Mouse (Mus musculus) CH12.LX (cell line): ENCODE measurements around the gene Gm10197. TPM values are rescaled to one million over a fixed set of nuclear protein-coding genes. Genes with fewer than 3 reads are reported as not detected.
A peak's percentile ranks its signal among the peaks of the same experiment; 100 is the strongest.

Source experiments
- DNase-seq: peaks from one replicate; pipeline ENCODE4 v3.0.0-alpha.2; 2013; ENCODE audit errors: extremely low read depth
- H3K27ac ChIP-seq: 2 replicates; pipeline ENCODE4 v1.5.1; 2012; ENCODE audit warnings: low read depth, mild to moderate bottlenecking, control low read depth, moderate library complexity; ENCODE audit not compliant: insufficient read depth
- H3K27me3 ChIP-seq: replicated peaks from 2 replicates; pipeline ENCODE3; 2012; ENCODE audit warnings: inconsistent platforms
- H3K36me3 ChIP-seq, 2 experiments: replicated peaks in 1 of 2; 2 replicates each; pipeline versions ENCODE3 to v1.6.1; 2012; ENCODE audit warnings: inconsistent platforms in 1 of 2, low read length in 1 of 2, mild to moderate bottlenecking in 1 of 2, mixed read lengths in 1 of 2, moderate library complexity in 1 of 2; ENCODE audit not compliant: control insufficient read depth in 1 of 2, insufficient read depth in 1 of 2
- H3K4me1 ChIP-seq, 2 experiments: 2 replicates each; pipeline ENCODE4 v1.6.1; 2012; ENCODE audit warnings: inconsistent platforms in 1 of 2, moderate library complexity in 1 of 2; ENCODE audit not compliant: insufficient read depth in 2 of 2, control insufficient read depth in 1 of 2
- H3K4me2 ChIP-seq: 2 replicates; pipeline ENCODE4 v1.6.1; 2012; ENCODE audit warnings: low read depth, mild to moderate bottlenecking, control low read depth; ENCODE audit not compliant: poor library complexity, insufficient read depth, severe bottlenecking
- H3K4me3 ChIP-seq, 3 experiments: fragments of 150-350 bp in 1 of 3; sonication (generic) in 1 of 3; replicated peaks in 1 of 3; 2 replicates each; pipeline versions ENCODE3 to v1.5.1; 2011 to 2012; ENCODE audit warnings: low read depth in 2 of 3, low read length in 2 of 3, mild to moderate bottlenecking in 2 of 3, moderate library complexity in 2 of 3, control low read depth in 1 of 3, improper control_type of control experiment in 1 of 3, inconsistent platforms in 1 of 3, mixed read lengths in 1 of 3; ENCODE audit not compliant: poor library complexity in 1 of 3
- H3K79me2 ChIP-seq: replicated peaks from 2 replicates; pipeline ENCODE4 v1.6.1; 2012; ENCODE audit warnings: mild to moderate bottlenecking, moderate library complexity; ENCODE audit not compliant: control insufficient read depth, poor library complexity, insufficient read depth, severe bottlenecking; ENCODE audit errors: extremely low read depth
- H3K9ac ChIP-seq: 2 replicates; pipeline ENCODE4 v1.6.1; 2012; ENCODE audit warnings: low read depth, mild to moderate bottlenecking, control low read depth, moderate library complexity; ENCODE audit not compliant: insufficient read depth
- H3K9me3 ChIP-seq: replicated peaks from 2 replicates; pipeline ENCODE3; 2012; ENCODE audit warnings: low read length, inconsistent platforms, mixed read lengths
- CHD1 ChIP-seq: IDR thresholded peaks from 2 replicates; pipeline ENCODE4 v1.6.1; 2012; ENCODE audit warnings: low read depth, low read length, improper control_type of control experiment, inconsistent platforms
- CHD2 ChIP-seq: IDR thresholded peaks from 2 replicates; pipeline ENCODE4 v1.6.1; 2011; ENCODE audit warnings: low read length, improper control_type of control experiment
- CTCF ChIP-seq, 2 experiments: IDR thresholded peaks in 1 of 2; conservative IDR thresholded peaks in 1 of 2; 2 replicates each; pipeline ENCODE4 v1.5.1; 2011 to 2012; ENCODE audit warnings: low read depth in 2 of 2, low read length in 2 of 2, improper control_type of control experiment in 1 of 2, inconsistent platforms in 1 of 2, mild to moderate bottlenecking in 1 of 2, moderate library complexity in 1 of 2
- ELF1 ChIP-seq: IDR thresholded peaks from 2 replicates; pipeline ENCODE4 v1.6.1; 2014; ENCODE audit warnings: low read depth, mild to moderate bottlenecking, inconsistent platforms, low read length, improper control_type of control experiment
- EP300 ChIP-seq: IDR thresholded peaks from 2 replicates; pipeline ENCODE4 v1.6.1; 2011; ENCODE audit warnings: low read length, improper control_type of control experiment
- GABPA ChIP-seq: IDR thresholded peaks from 2 replicates; pipeline ENCODE4 v1.6.1; 2012; ENCODE audit warnings: low read depth, low read length, improper control_type of control experiment, inconsistent platforms; ENCODE audit not compliant: insufficient replicate concordance
- IRF4 ChIP-seq: IDR thresholded peaks from 2 replicates; pipeline ENCODE4 v1.6.1; 2014; ENCODE audit warnings: low read depth, mild to moderate bottlenecking, inconsistent platforms, low read length, improper control_type of control experiment
- JUN ChIP-seq: IDR thresholded peaks from 2 replicates; pipeline ENCODE4 v1.6.1; 2011; ENCODE audit warnings: low read depth, mild to moderate bottlenecking, low read length, improper control_type of control experiment, moderate library complexity; ENCODE audit not compliant: insufficient read depth
- JUND ChIP-seq: conservative IDR thresholded peaks from 2 replicates; pipeline ENCODE4 v1.6.1; 2011; ENCODE audit warnings: low read depth, low read length, improper control_type of control experiment
- MAFK ChIP-seq: IDR thresholded peaks from 2 replicates; pipeline ENCODE4 v1.6.1; 2011; ENCODE audit warnings: low read length, improper control_type of control experiment; ENCODE audit not compliant: insufficient replicate concordance
- MAX ChIP-seq: IDR thresholded peaks from 2 replicates; pipeline ENCODE4 v1.6.1; 2011; ENCODE audit warnings: low read length, improper control_type of control experiment
- MAZ ChIP-seq: IDR thresholded peaks from 2 replicates; pipeline ENCODE4 v1.6.1; 2012; ENCODE audit warnings: low read depth, mild to moderate bottlenecking, inconsistent platforms, low read length, improper control_type of control experiment, moderate library complexity
- MEF2A ChIP-seq: IDR thresholded peaks from 2 replicates; pipeline ENCODE4 v1.6.1; 2014; ENCODE audit warnings: low read depth, mild to moderate bottlenecking, inconsistent platforms, low read length, improper control_type of control experiment, borderline replicate concordance
- MYC ChIP-seq: IDR thresholded peaks from 2 replicates; pipeline ENCODE4 v1.6.1; 2011; ENCODE audit warnings: low read depth, mild to moderate bottlenecking, improper control_type of control experiment, low read length
- NELFE ChIP-seq: IDR thresholded peaks from 2 replicates; pipeline ENCODE4 v1.6.1; 2011; ENCODE audit warnings: low read depth, low read length, improper control_type of control experiment
- NRF1 ChIP-seq: IDR thresholded peaks from 2 replicates; pipeline ENCODE4 v1.6.1; 2014; ENCODE audit warnings: low read depth, mild to moderate bottlenecking, inconsistent platforms, low read length, improper control_type of control experiment, moderate library complexity
- PAX5 ChIP-seq: IDR thresholded peaks from 2 replicates; pipeline ENCODE4 v1.6.1; 2012; ENCODE audit warnings: low read length, inconsistent platforms, mixed read lengths
- POLR2A ChIP-seq: IDR thresholded peaks from 2 replicates; pipeline ENCODE4 v1.6.1; 2011; ENCODE audit warnings: low read depth, mild to moderate bottlenecking, improper control_type of control experiment, low read length
- POLR2AphosphoS2 ChIP-seq: IDR thresholded peaks from 2 replicates; pipeline ENCODE4 v1.6.1; 2011; ENCODE audit warnings: low read depth, low read length, improper control_type of control experiment
- RAD21 ChIP-seq: IDR thresholded peaks from 2 replicates; pipeline ENCODE4 v1.6.1; 2011; ENCODE audit warnings: low read depth, mild to moderate bottlenecking, low read length, improper control_type of control experiment, moderate library complexity
- RCOR1 ChIP-seq: conservative IDR thresholded peaks from 2 replicates; pipeline ENCODE4 v1.6.1; 2012; ENCODE audit warnings: low read depth, mild to moderate bottlenecking, inconsistent platforms, low read length, improper control_type of control experiment
- TCF12 ChIP-seq: IDR thresholded peaks from 2 replicates; pipeline ENCODE4 v1.6.1; 2014; ENCODE audit warnings: low read depth, mild to moderate bottlenecking, inconsistent platforms, low read length, improper control_type of control experiment
- USF1 ChIP-seq: IDR thresholded peaks from 2 replicates; pipeline ENCODE4 v1.6.1; 2014; ENCODE audit warnings: low read depth, mild to moderate bottlenecking, inconsistent platforms, low read length, improper control_type of control experiment
- USF2 ChIP-seq: conservative IDR thresholded peaks from 2 replicates; pipeline ENCODE4 v1.6.1; 2011; ENCODE audit warnings: low read depth, low read length, improper control_type of control experiment
- ZC3H11A ChIP-seq: IDR thresholded peaks from 2 replicates; pipeline ENCODE4 v1.6.1; 2012; ENCODE audit warnings: low read depth, mild to moderate bottlenecking, inconsistent platforms, low read length, improper control_type of control experiment
- ZKSCAN1 ChIP-seq: IDR thresholded peaks from 2 replicates; pipeline ENCODE4 v1.6.1; 2012; ENCODE audit warnings: low read depth, inconsistent platforms, low read length, improper control_type of control experiment, borderline replicate concordance
- ZMIZ1 ChIP-seq: IDR thresholded peaks from 2 replicates; pipeline ENCODE4 v1.6.1; 2012; ENCODE audit warnings: low read depth, mild to moderate bottlenecking, inconsistent platforms, low read length, improper control_type of control experiment
- dilution Hi-C: fragments of 300-500 bp; cut with MboI; formaldehyde crosslinking; loops from 2 replicates; pipeline ENCODE4 v1.14.3; 2020; ENCODE audit warnings: low sequenced_read_pairs; ENCODE audit not compliant: extremely low pct_unique_long_range_greater_than_20kb, extremely low pct_ligation_motif_present
- in situ Hi-C: fragments of 300-500 bp; cut with MboI; formaldehyde crosslinking; loops from 3 replicates; pipeline ENCODE4 v1.14.3; 2019; ENCODE audit warnings: low sequenced_read_pairs, low pct_ligation_motif_present, low pct_unique_long_range_greater_than_20kb, mixed read lengths
- polyA plus RNA-seq: library from polyadenylated mRNA; unstranded; fragments of >175 nt; gene quantifications from 2 replicates; pipeline ENCODE4 v1.2.1, GENCODE M21; 2012; ENCODE audit warnings: low read depth; ENCODE audit not compliant: insufficient read length
- total RNA-seq, 2 experiments: library from RNA; depleted of rRNA; stranded (reverse); fragments of 300-350 nt in 1 of 2; fragments of >200 nt in 1 of 2; gene quantifications; 2 replicates each; pipeline ENCODE4 v1.2.3; 2012 to 2014

The Gm10197 gene
- total and polyA plus RNA-seq, 3 experiments = 3.9 to 11.5 TPM; not detected in 1

DNA sequence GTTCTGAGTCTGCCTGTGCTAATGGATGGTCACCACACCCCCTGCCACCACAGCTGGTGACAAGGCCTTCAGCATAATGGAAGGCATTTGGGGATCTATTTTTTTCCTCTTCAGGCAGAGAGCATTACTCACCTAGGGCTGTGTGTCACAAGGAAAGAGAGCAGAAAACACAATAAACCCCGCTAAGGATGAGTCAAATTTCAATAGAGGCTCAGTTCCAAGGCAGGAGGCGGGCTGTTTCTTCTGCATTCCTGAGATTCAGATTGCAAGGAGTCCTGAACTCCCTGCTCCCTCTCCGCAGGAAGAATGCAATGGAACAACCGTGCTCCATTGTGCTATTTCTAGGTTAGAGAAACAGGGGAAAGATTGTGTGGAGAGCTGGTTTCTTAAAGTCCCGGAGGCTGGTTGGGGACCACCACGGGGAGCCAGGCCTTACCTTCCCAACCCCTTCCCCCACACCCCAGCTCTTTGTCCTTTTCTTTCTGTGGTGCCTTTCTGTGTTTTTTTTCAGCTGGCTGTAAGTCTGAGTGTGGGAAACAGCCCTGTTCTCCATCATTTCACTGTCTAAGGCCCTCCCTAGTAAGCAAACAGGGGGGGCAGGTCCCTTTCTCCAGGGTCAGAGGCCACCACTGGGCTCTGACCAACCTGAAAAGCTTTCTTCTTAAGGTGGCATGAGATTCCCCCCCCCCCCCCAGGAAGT lies 40.7 kb upstream of the Gm10197 start:
- Histone ChIP-seq H3K4me3 (no peak overlapping the region), H3K36me3 (peaks cover 0 to 3% of the 10 kb centered on the region in 2 experiments), H3K79me2 (no peaks in the 10 kb centered on the region), H3K9ac (no peak overlapping the region), H3K4me1 (peaks cover 28 to 72% of the 10 kb centered on the region in 2 experiments), H3K27ac (no peak overlapping the region), H3K9me3 (no peaks in the 10 kb centered on the region), H3K27me3 (no peaks in the 10 kb centered on the region), H3K4me2 (no peak overlapping the region)
- dilution Hi-C loops = no loop called here
- TF ChIP-seq NRF1 (no peak), MEF2A (no peak), CTCF (conservative IDR thresholded peaks at IDR 0.05 in 1 of 2, IDR thresholded peaks at IDR 0.05 in 1 of 2; ENCODE audit: low read depth in 2 of 2, low read length in 2 of 2) (no peak), JUN (no peak), RAD21 (no peak), ZC3H11A (no peak), NELFE (no peak), GABPA (no peak), PAX5 (no peak), JUND (no peak), CHD1 (no peak), RCOR1 (no peak), ELF1 (no peak), MAZ (no peak), ZKSCAN1 (no peak), USF1 (no peak)
- no peak for DNase-seq
- in situ Hi-C loops = no loop called here

DNA sequence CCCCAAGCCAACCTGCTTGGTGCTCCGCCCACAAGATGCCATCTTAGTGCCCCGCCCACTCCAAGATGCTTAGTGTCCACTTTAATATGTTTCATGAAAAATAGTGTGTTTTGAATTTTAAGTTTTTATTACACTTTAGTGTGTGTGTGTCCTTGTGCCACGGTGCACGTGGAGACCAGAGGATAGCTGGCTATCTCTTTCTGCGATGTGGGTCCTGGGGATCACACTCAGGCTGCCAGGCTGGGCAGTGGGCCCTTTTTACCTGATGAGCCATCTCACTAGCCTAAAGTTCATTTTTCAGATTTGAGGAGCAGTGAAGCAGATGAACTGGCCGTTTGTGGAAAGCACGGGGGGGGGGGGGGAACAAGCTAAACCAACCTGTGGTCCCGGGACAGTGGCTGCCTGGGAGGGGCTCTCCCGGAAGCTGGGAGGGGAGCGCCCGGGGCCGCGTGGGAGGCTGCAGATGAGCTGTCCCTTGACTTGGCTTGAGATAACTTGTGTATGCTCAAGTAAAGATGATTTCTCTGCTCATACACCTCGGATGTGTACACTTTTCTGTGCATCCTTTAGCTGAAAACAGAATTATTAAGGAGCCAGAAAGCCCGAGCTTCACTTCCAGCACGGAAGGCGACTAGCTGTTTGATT lies 38.2 kb upstream of the Gm10197 start:
- Histone ChIP-seq H3K4me3 (peak overlapping the region; percentile 9 to 50 (median 48)), H3K9ac (peak overlapping the region; percentile 60), H3K9me3 (no peaks in the 10 kb centered on the region), H3K79me2 (no peaks in the 10 kb centered on the region), H3K4me1 (peaks cover 39 to 86% of the 10 kb centered on the region in 2 experiments), H3K27me3 (no peaks in the 10 kb centered on the region), H3K36me3 (peaks cover 0 to 3% of the 10 kb centered on the region in 2 experiments), H3K4me2 (peak overlapping the region; percentile 39), H3K27ac (peak overlapping the region; percentile 94)
- in situ Hi-C loops = no loop called here
- dilution Hi-C loops = no loop called here
- DNase-seq = peak; percentile 76
- TF ChIP-seq GABPA = no peak
- TF ChIP-seq MAZ = peak; percentile 96; the same call in 1 of the 2 replicates
- no peak for TF ChIP-seq ZC3H11A
- TF ChIP-seq MAX = peak; percentile 64
- TF ChIP-seq NELFE = peak; percentile 65
- 0 out of 2 replicates have a peak, but pooled peaks have one; percentile 37 for TF ChIP-seq MAFK
- peak; percentile 69; the same call in 1 of the 2 replicates for TF ChIP-seq MYC
- TF ChIP-seq RAD21 = no peak
- TF ChIP-seq ZKSCAN1 = no peak
- TF ChIP-seq CHD2 = peak; percentile 63
- peak; percentile 77; the same call in 1 of the 2 replicates for TF ChIP-seq MEF2A
- peak; percentile 80 for TF ChIP-seq ELF1
- TF ChIP-seq JUND = no peak
- TF ChIP-seq EP300 = peak; percentile 68
- TF ChIP-seq POLR2AphosphoS2 = peak; percentile 87
- peak; percentile 95 for TF ChIP-seq CHD1
- TF ChIP-seq POLR2A = peak; percentile 61; the same call in 1 of the 2 replicates
- no peak for TF ChIP-seq USF1
- no peak for TF ChIP-seq JUN
- TF ChIP-seq ZMIZ1 = peak; percentile 67
- TF ChIP-seq TCF12 = peak; percentile 75; the same call in 1 of the 2 replicates
- peak; percentile 80; the same call in 1 of the 2 replicates for TF ChIP-seq RCOR1
- peak; percentile 86 for TF ChIP-seq IRF4
- no peak for TF ChIP-seq NRF1
- no peak for TF ChIP-seq USF2
